Mouse (Mus musculus) neural tube, embryonic 13.5 days (tissue): Measurements from ENCODE around the gene Smg9. TPM values are rescaled to one million over a fixed set of nuclear protein-coding genes. Genes with fewer than 3 reads are reported as not detected.

ENCODE experiments used
- ATAC-seq: fragments of 200-750 bp; cut with Nextera tagmentation; 2 replicates; pipeline ENCODE4 v1.8.0; 2017; ENCODE audit warnings: low read depth, mild to moderate bottlenecking, moderate TSS enrichment, moderate library complexity
- H3K27ac ChIP-seq: fragments of 300-500 bp; sonication (generic); replicated peaks from 2 replicates; pipeline ENCODE4 v1.5.1; 2015; ENCODE audit warnings: moderate library complexity, mild to moderate bottlenecking, inconsistent platforms
- H3K27me3 ChIP-seq: fragments of 300-500 bp; sonication (generic); 2 replicates; pipeline ENCODE4 v1.6.1; 2015; ENCODE audit warnings: mild to moderate bottlenecking, inconsistent platforms
- H3K36me3 ChIP-seq: fragments of 300-500 bp; sonication (generic); 2 replicates; pipeline ENCODE4 v1.6.1; 2015; ENCODE audit warnings: mild to moderate bottlenecking, inconsistent platforms
- H3K4me1 ChIP-seq: fragments of 300-500 bp; sonication (generic); replicated peaks from 2 replicates; pipeline ENCODE4 v1.6.1; 2015; ENCODE audit warnings: inconsistent platforms
- H3K4me2 ChIP-seq: fragments of 300-500 bp; sonication (generic); 2 replicates; pipeline ENCODE4 v1.6.1; 2015; ENCODE audit warnings: inconsistent platforms, mild to moderate bottlenecking, moderate library complexity
- H3K4me3 ChIP-seq: fragments of 300-500 bp; sonication (generic); 2 replicates; pipeline ENCODE4 v1.5.1; 2015; ENCODE audit warnings: mild to moderate bottlenecking, inconsistent platforms
- H3K9ac ChIP-seq: fragments of 300-500 bp; sonication (generic); 2 replicates; pipeline ENCODE4 v1.6.1; 2015; ENCODE audit warnings: moderate library complexity, mild to moderate bottlenecking, inconsistent platforms
- H3K9me3 ChIP-seq: fragments of 300-500 bp; sonication (generic); 2 replicates; pipeline ENCODE4 v1.6.1; 2016; ENCODE audit warnings: inconsistent platforms
- WGBS: fragments of 180-500 bp; shearing (Covaris S2); methylation state at CpG from one replicate; pipeline ENCODE4 v1.1.7; 2015; 5-methylcytosine and 5-hydroxymethylcytosine counted together
- polyA plus RNA-seq: library from polyadenylated mRNA; unstranded; fragments of >200 nt; fragmentation: Nextera tagmentation; extraction: Ambion mirVana; gene quantifications from 2 replicates; pipeline ENCODE4 v1.2.1, GENCODE M21; 2015

Smg9 gene
- polyA plus RNA-seq, 1 experiment from 2014 or later, result 37.7 TPM

- WGBS, result 79% methylated on average over 10 of the region's 10 CpGs
- ATAC-seq, result no peak
Measured at GRCm38 (mm10) chr7:24437981-24438380, 38.6 kb downstream of the Smg9 start.

GRCm38 (mm10) chr7:24439191-24439590 is 39.8 kb downstream of the Smg9 start:
- no peaks in the 10 kb centered on the region for H3K9me3 ChIP-seq
- no peak overlapping the region for H3K4me3 ChIP-seq
- no peaks in the 10 kb centered on the region for H3K36me3 ChIP-seq
- WGBS, result 87% methylated on average over 6 of the region's 6 CpGs
- H3K27ac ChIP-seq, result no peak overlapping the region
- no peaks in the 10 kb centered on the region; the same call in 1 of the 2 replicates for H3K27me3 ChIP-seq
- H3K4me2 ChIP-seq, result no peak overlapping the region
- H3K9ac ChIP-seq, result no peak overlapping the region
- H3K4me1 ChIP-seq, result no peaks in the 10 kb centered on the region
- no peak for ATAC-seq

More at GRCm38 (mm10) chr7:24437981-24438380, 38.6 kb downstream of the Smg9 start:
- no peak overlapping the region for H3K9ac ChIP-seq
- no peaks in the 10 kb centered on the region for H3K36me3 ChIP-seq
- H3K4me1 ChIP-seq, result no peaks in the 10 kb centered on the region
- no peak overlapping the region for H3K4me3 ChIP-seq
- no peak overlapping the region for H3K4me2 ChIP-seq
- H3K27ac ChIP-seq, result no peak overlapping the region
- peaks cover 7% of the 10 kb centered on the region for H3K27me3 ChIP-seq
- 0 out of 2 replicates have a peak, but pooled peaks cover 3% of the 10 kb centered on the region for H3K9me3 ChIP-seq

GRCm38 (mm10) chr7:24439891-24440290 is 40.5 kb downstream of the Smg9 start:
- H3K9ac ChIP-seq, result no peak overlapping the region
- no peaks in the 10 kb centered on the region; the same call in 1 of the 2 replicates for H3K27me3 ChIP-seq
- no peak overlapping the region for H3K4me3 ChIP-seq
- H3K36me3 ChIP-seq, result no peaks in the 10 kb centered on the region
- H3K4me2 ChIP-seq, result no peak overlapping the region
- H3K4me1 ChIP-seq, result no peaks in the 10 kb centered on the region
- 79% methylated on average over 7 of the region's 7 CpGs for WGBS
- no peak overlapping the region for H3K27ac ChIP-seq
- no peak for ATAC-seq
- no peaks in the 10 kb centered on the region for H3K9me3 ChIP-seq

DNA sequence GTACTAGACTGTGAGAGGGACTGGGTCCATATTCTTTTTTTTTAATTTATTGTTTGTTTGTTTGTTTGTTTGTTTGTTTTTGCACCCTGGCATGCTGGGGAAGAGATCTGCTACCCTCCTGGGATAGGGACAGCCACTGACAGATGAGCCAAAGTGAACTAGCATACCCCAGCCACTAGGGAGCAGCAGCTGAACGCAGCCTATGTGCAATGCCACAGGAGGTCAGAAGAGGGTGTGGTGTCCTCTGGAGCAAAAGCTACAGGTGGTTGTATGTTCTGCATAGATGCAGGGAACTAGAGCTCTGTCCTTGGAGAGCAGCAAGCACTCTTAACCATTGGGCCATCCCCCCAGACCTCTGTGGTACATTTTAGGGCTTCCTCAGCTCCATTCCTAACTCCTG is 42.4 kb downstream of the Smg9 start:
- no peak overlapping the region for H3K4me2 ChIP-seq
- H3K27ac ChIP-seq, result no peak overlapping the region
- no peaks in the 10 kb centered on the region for H3K9me3 ChIP-seq
- no peaks in the 10 kb centered on the region; the same call in 1 of the 2 replicates for H3K27me3 ChIP-seq
- H3K36me3 ChIP-seq, result no peaks in the 10 kb centered on the region
- H3K9ac ChIP-seq, result no peak overlapping the region
- H3K4me1 ChIP-seq, result no peaks in the 10 kb centered on the region
- WGBS, result 10% methylated on average over 1 of the region's 1 CpGs
- ATAC-seq, result no peak
- H3K4me3 ChIP-seq, result no peak overlapping the region

GRCm38 (mm10) chr7:24442313-24442712 is 42.9 kb downstream of the Smg9 start:
- Histone ChIP-seq H3K4me1 (no peaks in the 10 kb centered on the region), H3K36me3 (no peaks in the 10 kb centered on the region), H3K27ac (no peak overlapping the region), H3K4me3 (no peak overlapping the region), H3K9me3 (no peaks in the 10 kb centered on the region), H3K9ac (no peak overlapping the region), H3K4me2 (no peak overlapping the region), H3K27me3 (no peaks in the 10 kb centered on the region; the same call in 1 of the 2 replicates)
- ATAC-seq, result no peak
- WGBS, result 82% methylated on average over 8 of the region's 8 CpGs

DNA sequence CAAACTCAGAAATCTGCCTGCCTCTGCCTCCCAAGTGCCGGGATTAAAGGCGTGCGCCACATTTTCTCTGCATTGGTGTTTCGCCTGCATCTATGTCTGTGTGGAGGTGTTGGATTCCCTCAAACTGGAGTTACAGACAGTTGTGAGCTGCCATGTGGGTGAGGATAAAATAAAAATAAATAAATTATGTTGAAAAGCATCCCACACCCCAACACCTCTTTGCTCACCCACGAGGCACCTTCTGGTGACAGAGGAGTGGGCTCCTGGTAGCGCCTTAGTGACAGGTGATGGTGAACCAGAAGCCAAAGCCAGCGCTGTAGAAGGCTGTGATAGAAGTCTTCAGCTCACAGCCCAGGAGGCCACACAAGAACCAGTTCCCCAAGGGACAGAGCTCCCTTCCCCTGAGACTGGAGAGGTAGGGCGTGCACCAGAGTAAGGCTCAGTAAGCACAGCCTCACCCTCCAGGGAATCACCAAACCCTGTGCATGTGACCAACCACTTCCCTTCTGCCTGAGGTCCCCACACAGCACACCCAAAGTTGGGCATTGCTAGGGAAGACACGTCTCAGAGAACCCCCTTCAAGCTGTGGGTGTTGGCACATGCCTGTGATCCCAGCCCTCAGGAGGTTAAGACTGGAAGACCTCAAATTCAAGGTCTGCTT is 46.0 kb downstream of the Smg9 start:
- Histone ChIP-seq H3K9me3 (no peaks in the 10 kb centered on the region), H3K27me3 (no peaks in the 10 kb centered on the region; the same call in 1 of the 2 replicates), H3K4me1 (no peaks in the 10 kb centered on the region), H3K4me2 (no peak overlapping the region), H3K9ac (no peak overlapping the region), H3K4me3 (no peak overlapping the region), H3K36me3 (no peaks in the 10 kb centered on the region), H3K27ac (no peak overlapping the region)
- ATAC-seq, result no peak
- 88% methylated on average over 9 of the region's 9 CpGs for WGBS

DNA sequence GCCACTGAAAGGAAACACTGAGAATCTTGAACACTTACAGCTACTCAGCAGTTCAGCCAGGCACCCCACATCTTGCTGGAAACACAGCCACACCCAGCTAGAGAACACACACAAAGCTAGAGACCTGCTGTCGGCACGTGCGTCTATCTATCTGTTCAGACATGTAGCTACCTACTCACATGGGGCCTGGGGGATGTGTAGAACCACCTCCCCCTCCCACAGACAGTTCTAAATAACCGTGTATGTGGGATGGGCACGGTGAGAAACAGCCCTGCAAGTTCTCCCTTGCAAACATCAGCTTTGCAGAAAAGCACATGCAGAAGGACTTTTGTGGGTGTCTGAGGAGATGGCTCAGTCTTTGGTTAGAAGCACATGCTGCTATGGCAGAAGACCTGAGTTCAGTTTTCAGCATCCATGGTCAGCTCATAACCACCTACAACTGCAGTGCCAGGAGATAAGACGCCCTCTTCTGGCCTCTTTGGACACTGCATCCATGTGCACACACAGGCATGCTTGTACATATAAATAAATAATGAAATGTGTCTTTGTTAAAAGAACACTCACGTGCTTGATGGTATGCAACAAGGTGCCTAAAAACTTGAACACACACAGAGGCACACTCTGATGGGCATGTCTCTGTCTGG is 47.4 kb downstream of the Smg9 start:
- Histone ChIP-seq H3K27ac (no peak overlapping the region), H3K9me3 (no peaks in the 10 kb centered on the region), H3K4me3 (no peak overlapping the region), H3K4me2 (no peak overlapping the region), H3K36me3 (no peaks in the 10 kb centered on the region), H3K4me1 (no peaks in the 10 kb centered on the region), H3K9ac (no peak overlapping the region), H3K27me3 (no peaks in the 10 kb centered on the region)
- 75% methylated on average over 7 of the region's 7 CpGs for WGBS
- no peak for ATAC-seq

GRCm38 (mm10) chr7:24448782-24449517 is 49.5 kb downstream of the Smg9 start:
- no peaks in the 10 kb centered on the region for H3K9me3 ChIP-seq
- H3K36me3 ChIP-seq, result no peaks in the 10 kb centered on the region
- WGBS, result 63% methylated on average over 14 of the region's 14 CpGs
- ATAC-seq, result no peak
- no peak overlapping the region for H3K4me2 ChIP-seq
- H3K27ac ChIP-seq, result no peak overlapping the region
- H3K9ac ChIP-seq, result no peak overlapping the region
- H3K4me3 ChIP-seq, result no peak overlapping the region
- H3K27me3 ChIP-seq, result no peaks in the 10 kb centered on the region
- H3K4me1 ChIP-seq, result no peaks in the 10 kb centered on the region

GRCm38 (mm10) chr7:24450585-24451017 is 51.2 kb downstream of the Smg9 start:
- Histone ChIP-seq H3K27me3 (no peaks in the 10 kb centered on the region), H3K9ac (no peak overlapping the region), H3K4me3 (no peak overlapping the region), H3K27ac (no peak overlapping the region), H3K9me3 (no peaks in the 10 kb centered on the region), H3K36me3 (no peaks in the 10 kb centered on the region), H3K4me1 (no peaks in the 10 kb centered on the region), H3K4me2 (no peak overlapping the region)
- 63% methylated on average over 9 of the region's 9 CpGs for WGBS
- no peak for ATAC-seq

DNA sequence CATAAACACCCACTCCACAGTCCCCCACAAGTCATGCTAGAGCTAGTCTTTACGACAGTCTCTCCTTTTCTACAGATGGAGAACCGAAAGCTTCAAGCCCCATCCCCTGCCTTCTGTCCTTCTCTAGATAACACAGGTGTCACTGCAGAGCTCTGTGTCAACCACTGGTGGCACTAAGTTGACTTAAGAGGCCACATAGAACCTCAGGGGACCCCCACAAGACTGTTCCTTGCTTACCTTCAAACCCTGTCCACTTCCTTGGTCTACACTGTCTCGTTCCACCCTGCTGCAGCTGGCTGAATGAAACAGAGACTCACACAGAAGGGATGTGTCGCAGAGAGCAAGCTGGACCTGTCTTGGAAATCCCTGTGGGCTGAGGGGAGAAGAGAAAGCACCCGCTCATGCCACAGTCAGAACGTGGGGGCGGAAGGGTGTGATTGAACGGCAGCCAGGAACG is 52.5 kb downstream of the Smg9 start, which contains the start of gene Irgc1:
Gene Irgc1, minus strand, starts transcription at position 443 of the 457 bp plus-strand sequence.
- Histone ChIP-seq H3K4me2 (no peak within 1 kb of the TSS), H3K36me3 (no peaks in the 10 kb centered on the region), H3K9me3 (no peaks in the 10 kb centered on the region), H3K27me3 (no peaks in the 10 kb centered on the region), H3K9ac (no peak within 1 kb of the TSS), H3K27ac (no peak within 1 kb of the TSS), H3K4me3 (no peak within 1 kb of the TSS), H3K4me1 (no peaks in the 10 kb centered on the region)
- WGBS, result 87% methylated on average over 9 of the region's 9 CpGs
- ATAC-seq, result no peak

DNA sequence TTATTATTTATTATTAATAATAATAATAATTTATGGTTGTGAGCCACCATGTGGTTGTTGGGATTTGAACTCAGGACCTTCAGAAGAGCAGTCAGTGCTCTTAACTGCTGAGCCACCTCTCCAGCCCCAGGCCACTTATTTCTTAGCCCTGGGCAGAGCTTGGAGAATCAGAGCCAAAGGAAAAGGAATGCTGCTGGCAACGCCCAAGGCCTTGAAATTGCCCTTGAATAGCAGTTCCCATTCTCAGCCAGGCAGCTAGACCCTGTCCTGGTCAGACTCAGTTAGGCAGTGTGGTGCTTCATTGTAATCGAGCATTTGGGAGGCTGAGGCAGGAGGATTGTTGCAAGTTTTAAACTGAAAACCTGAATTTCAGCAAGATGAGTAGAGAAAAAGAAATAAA is 54.8 kb downstream of the Smg9 start:
- Histone ChIP-seq H3K4me3 (no peak overlapping the region), H3K4me1 (no peaks in the 10 kb centered on the region), H3K36me3 (no peaks in the 10 kb centered on the region), H3K9me3 (no peaks in the 10 kb centered on the region), H3K27ac (no peak overlapping the region), H3K4me2 (no peak overlapping the region), H3K27me3 (no peaks in the 10 kb centered on the region), H3K9ac (no peak overlapping the region)
- ATAC-seq, result no peak
- WGBS, result 73% methylated on average over 2 of the region's 2 CpGs

DNA sequence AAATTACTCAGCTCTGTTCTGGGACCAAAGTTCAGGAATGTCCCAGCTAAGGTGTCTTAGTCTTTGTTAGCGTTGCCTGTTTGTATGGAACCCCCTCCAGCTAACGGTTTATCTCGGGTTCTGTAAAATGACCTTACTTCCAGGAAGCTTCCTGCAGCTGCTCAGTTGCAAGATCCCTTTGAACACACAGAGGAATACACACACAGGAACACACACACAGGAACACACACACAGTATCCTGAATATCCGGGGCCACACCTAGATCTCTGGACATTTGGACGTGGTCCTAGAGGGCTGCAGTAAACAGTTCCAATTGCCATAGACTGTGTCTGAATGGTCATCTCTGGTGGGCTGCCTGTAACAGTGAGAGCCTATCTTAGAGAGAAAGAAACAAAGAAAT is 56.3 kb downstream of the Smg9 start:
- Histone ChIP-seq H3K4me3 (no peak overlapping the region), H3K36me3 (no peaks in the 10 kb centered on the region), H3K27me3 (no peaks in the 10 kb centered on the region), H3K9me3 (no peaks in the 10 kb centered on the region), H3K9ac (no peak overlapping the region), H3K4me1 (no peaks in the 10 kb centered on the region), H3K4me2 (no peak overlapping the region), H3K27ac (no peak overlapping the region)
- no peak for ATAC-seq
- 86% methylated on average over 5 of the region's 5 CpGs for WGBS
